Mouse (Mus musculus): ENCODE results near the gene Dazap2.
A peak's percentile ranks its signal among the peaks of the same experiment; 100 is the strongest.

GRCm38 (mm10) chr15:100598883-100599275 lies 16.3 kb upstream of the Dazap2 start:
- TF ChIP-seq CTCF (IDR thresholded peaks at IDR 0.05; ENCODE audit: borderline replicate concordance, insufficient read depth, low read length) (no peak), POLR2A (IDR thresholded peaks at IDR 0.05; ENCODE audit: low read depth, low read length) (peak; percentile 31; the same call in 1 of the 2 replicates)
